Mouse (Mus musculus): ENCODE results near the gene Pip4k2c. TPM values are rescaled to one million over a fixed set of nuclear protein-coding genes. Genes with fewer than 3 reads are reported as not detected.

Gene Pip4k2c
- polyA plus RNA-seq, 1 experiment from 2014 or later = 24.9 TPM

- H3K27ac ChIP-seq (replicated peaks) = no peak overlapping the region
- H3K9me3 ChIP-seq = no peaks in the 10 kb centered on the region
- H3K4me1 ChIP-seq = peaks cover 28% of the 10 kb centered on the region
- 0 out of 2 replicates have a peak, but pooled peaks cover 4% of the 10 kb centered on the region for H3K36me3 ChIP-seq
- no peak overlapping the region for H3K4me3 ChIP-seq
- WGBS = 91% methylated on average over 7 of the region's 7 CpGs
- peaks cover 61% of the 10 kb centered on the region for H3K27me3 ChIP-seq
- no peak overlapping the region for H3K4me2 ChIP-seq (replicated peaks)
- ATAC-seq (replicated peaks) = no peak
- no peak overlapping the region for H3K9ac ChIP-seq (replicated peaks)
Observed at GRCm38 (mm10) chr10:127174170-127174569, 37.2 kb downstream of the Pip4k2c start.

DNA sequence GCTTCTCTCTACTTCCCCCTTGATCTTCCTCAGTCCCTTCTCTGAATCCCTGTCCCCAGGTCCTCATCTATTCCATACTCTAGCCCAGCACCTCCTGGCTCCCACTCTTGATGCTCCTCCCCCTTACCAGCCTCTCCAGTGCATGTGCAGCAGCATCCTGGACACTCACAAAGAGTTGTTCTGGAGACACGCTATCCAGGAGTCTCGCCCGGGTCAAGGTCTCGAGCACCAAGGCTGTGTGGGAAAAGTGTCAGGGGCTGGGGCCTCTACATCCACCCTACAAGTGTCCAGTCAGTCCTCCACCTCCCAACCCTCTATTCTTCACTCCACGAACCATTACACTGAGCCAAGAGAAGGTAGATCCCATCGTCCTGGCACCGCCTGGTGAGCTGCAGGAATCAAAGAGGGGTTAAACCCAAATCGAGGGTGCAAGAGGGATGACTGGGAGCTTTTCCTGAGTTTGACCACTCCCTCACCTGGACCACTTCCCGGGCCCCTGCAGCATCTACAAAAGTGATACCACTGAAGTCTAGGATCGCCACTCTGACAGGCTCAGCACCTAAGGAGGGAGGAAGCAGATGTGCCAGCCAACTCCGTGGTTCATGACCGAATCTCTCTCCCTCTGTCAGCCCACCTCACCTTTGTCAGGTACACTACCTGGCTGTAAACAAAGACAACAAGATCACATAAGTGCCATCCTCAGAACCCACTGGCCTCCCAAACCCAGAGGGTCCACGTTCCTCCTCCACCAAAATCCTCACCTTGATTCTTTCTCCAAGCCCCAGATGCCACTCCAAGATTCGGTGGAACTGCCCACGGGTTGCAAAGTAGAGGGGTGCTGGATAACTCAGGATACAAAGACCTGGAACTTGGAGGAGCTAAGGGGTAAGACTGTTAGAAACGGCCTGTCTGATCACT is 38.0 kb downstream of the Pip4k2c start:
- no peak overlapping the region for H3K27ac ChIP-seq (replicated peaks)
- H3K4me2 ChIP-seq (replicated peaks) = no peak overlapping the region
- H3K36me3 ChIP-seq = 0 out of 2 replicates have a peak, but pooled peaks cover 4% of the 10 kb centered on the region
- no peak overlapping the region for H3K9ac ChIP-seq (replicated peaks)
- peaks cover 25% of the 10 kb centered on the region for H3K4me1 ChIP-seq
- no peak overlapping the region for H3K4me3 ChIP-seq
- no peaks in the 10 kb centered on the region for H3K9me3 ChIP-seq
- WGBS = 84% methylated on average over 16 of the region's 16 CpGs
- no peak for ATAC-seq (replicated peaks)
- peaks cover 61% of the 10 kb centered on the region for H3K27me3 ChIP-seq

GRCm38 (mm10) chr10:127171631-127172200 is 39.7 kb downstream of the Pip4k2c start:
- Histone ChIP-seq H3K27ac (replicated peaks) (no peak overlapping the region), H3K9ac (replicated peaks) (no peak overlapping the region), H3K4me2 (replicated peaks) (no peak overlapping the region), H3K9me3 (no peaks in the 10 kb centered on the region), H3K27me3 (peaks cover 63% of the 10 kb centered on the region), H3K4me3 (no peak overlapping the region), H3K4me1 (peaks cover 21% of the 10 kb centered on the region), H3K36me3 (0 out of 2 replicates have a peak, but pooled peaks cover 4% of the 10 kb centered on the region)
- ATAC-seq (replicated peaks) = no peak
- 89% methylated on average over 15 of the region's 15 CpGs for WGBS

DNA sequence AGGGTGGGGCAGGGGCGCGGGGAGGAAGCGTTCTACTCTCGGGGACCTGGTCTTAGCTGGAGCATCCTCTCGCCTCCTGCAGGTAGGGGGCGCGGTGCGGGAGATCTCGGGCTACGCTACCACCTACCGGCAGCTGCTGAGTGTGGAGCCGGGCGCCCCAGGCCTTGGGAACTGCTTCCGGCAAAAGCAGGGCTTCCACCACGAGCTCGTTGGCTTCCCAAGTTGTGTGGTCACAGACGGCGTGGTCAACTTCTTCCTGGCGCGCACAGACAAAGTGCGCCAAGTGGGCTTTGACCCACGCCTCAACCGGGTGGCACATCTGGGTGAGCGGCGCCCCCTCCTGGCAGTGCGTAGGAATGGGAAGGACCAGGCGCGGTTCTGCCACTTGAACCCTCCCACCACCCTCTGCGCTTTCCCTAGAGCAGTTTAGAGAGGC is 40.5 kb downstream of the Pip4k2c start:
- H3K4me1 ChIP-seq = peaks cover 25% of the 10 kb centered on the region
- H3K9ac ChIP-seq (replicated peaks) = no peak overlapping the region; the same call in 1 of the 2 replicates
- WGBS = 2% methylated on average over 28 of the region's 29 CpGs
- no peaks in the 10 kb centered on the region for H3K9me3 ChIP-seq
- ATAC-seq (replicated peaks) = 0 out of 2 replicates have a peak, but pooled peaks have one; percentile 46
- no peak overlapping the region for H3K27ac ChIP-seq (replicated peaks)
- H3K36me3 ChIP-seq = 0 out of 2 replicates have a peak, but pooled peaks cover 4% of the 10 kb centered on the region
- H3K27me3 ChIP-seq = peaks cover 58% of the 10 kb centered on the region
- peak overlapping the region; percentile 31 for H3K4me3 ChIP-seq
- H3K4me2 ChIP-seq (replicated peaks) = peak overlapping the region; percentile 46

GRCm38 (mm10) chr10:127170002-127170401 is 41.4 kb downstream of the Pip4k2c start:
- WGBS = under 1% methylated on average over 22 of the region's 22 CpGs
- Histone ChIP-seq H3K27ac (replicated peaks) (no peak overlapping the region), H3K4me3 (peak overlapping the region; percentile 31), H3K4me2 (replicated peaks) (peak overlapping the region; percentile 46), H3K27me3 (peaks cover 58% of the 10 kb centered on the region), H3K36me3 (0 out of 2 replicates have a peak, but pooled peaks cover 4% of the 10 kb centered on the region), H3K9ac (replicated peaks) (no peak overlapping the region), H3K9me3 (no peaks in the 10 kb centered on the region), H3K4me1 (peaks cover 29% of the 10 kb centered on the region)
- ATAC-seq (replicated peaks) = no peak

DNA sequence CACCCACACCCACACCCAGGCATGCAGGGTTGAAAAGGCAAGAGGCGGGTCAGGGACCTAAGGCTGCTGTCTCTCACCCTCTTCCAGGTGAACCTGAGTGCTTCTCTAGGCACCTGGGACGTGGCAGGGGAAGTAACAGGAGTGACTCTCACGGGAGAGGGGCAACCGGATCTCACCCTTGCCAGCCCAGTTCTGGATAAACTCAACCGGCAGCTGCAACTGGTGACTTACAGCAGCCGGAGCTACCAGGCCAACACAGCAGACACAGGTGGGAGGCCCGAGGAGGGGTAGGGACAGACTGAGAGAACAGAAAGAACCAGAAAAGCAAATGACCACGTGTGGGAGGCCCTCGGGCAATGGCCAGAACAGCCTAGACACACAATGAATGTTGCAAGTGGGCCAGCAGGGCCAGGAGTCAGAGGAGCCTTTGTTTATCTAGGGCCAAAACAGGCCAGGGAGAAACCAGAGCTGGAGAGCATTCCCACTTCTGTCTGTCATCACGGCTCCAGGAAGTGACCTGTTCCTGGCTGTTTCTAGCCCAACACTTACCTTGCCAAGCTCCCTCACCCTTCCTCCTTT is 43.7 kb downstream of the Pip4k2c start:
- 58% methylated on average over 10 of the region's 10 CpGs for WGBS
- peaks cover 34% of the 10 kb centered on the region for H3K4me1 ChIP-seq
- H3K27me3 ChIP-seq = peaks cover 52% of the 10 kb centered on the region
- no peak overlapping the region for H3K4me3 ChIP-seq
- no peak for ATAC-seq (replicated peaks)
- H3K4me2 ChIP-seq (replicated peaks) = no peak overlapping the region
- no peaks in the 10 kb centered on the region for H3K9me3 ChIP-seq
- no peak overlapping the region for H3K27ac ChIP-seq (replicated peaks)
- H3K36me3 ChIP-seq = 0 out of 2 replicates have a peak, but pooled peaks cover 4% of the 10 kb centered on the region
- no peak overlapping the region for H3K9ac ChIP-seq (replicated peaks)

- no peak for ATAC-seq (replicated peaks)
- peak overlapping the region; percentile 76 for H3K27ac ChIP-seq (replicated peaks)
Observed at GRCm38 (mm10) chr10:127166771-127167613, 44.4 kb downstream of the Pip4k2c start.

GRCm38 (mm10) chr10:127166404-127166715 is 45.0 kb downstream of the Pip4k2c start:
- peaks cover 34% of the 10 kb centered on the region for H3K4me1 ChIP-seq
- H3K4me2 ChIP-seq (replicated peaks) = peak overlapping the region; percentile 98
- H3K27ac ChIP-seq (replicated peaks) = peak overlapping the region; percentile 76
- no peak for ATAC-seq (replicated peaks)
- H3K27me3 ChIP-seq = peaks cover 47% of the 10 kb centered on the region
- 0 out of 2 replicates have a peak, but pooled peaks cover 4% of the 10 kb centered on the region for H3K36me3 ChIP-seq
- peak overlapping the region; percentile 84 for H3K4me3 ChIP-seq
- WGBS = 6% methylated on average over 11 of the region's 11 CpGs
- no peaks in the 10 kb centered on the region for H3K9me3 ChIP-seq
- peak overlapping the region; percentile 86 for H3K9ac ChIP-seq (replicated peaks)

More at GRCm38 (mm10) chr10:127166771-127167613, 44.4 kb downstream of the Pip4k2c start:
- no peaks in the 10 kb centered on the region for H3K9me3 ChIP-seq
- 0 out of 2 replicates have a peak, but pooled peaks cover 4% of the 10 kb centered on the region for H3K36me3 ChIP-seq
- peak overlapping the region; percentile 98 for H3K4me2 ChIP-seq (replicated peaks)
- 27% methylated on average over 15 of the region's 15 CpGs for WGBS
- H3K4me3 ChIP-seq = peak overlapping the region; percentile 84
- peaks cover 34% of the 10 kb centered on the region for H3K4me1 ChIP-seq
- peaks cover 52% of the 10 kb centered on the region for H3K27me3 ChIP-seq
- peak overlapping the region; percentile 86 for H3K9ac ChIP-seq (replicated peaks)

DNA sequence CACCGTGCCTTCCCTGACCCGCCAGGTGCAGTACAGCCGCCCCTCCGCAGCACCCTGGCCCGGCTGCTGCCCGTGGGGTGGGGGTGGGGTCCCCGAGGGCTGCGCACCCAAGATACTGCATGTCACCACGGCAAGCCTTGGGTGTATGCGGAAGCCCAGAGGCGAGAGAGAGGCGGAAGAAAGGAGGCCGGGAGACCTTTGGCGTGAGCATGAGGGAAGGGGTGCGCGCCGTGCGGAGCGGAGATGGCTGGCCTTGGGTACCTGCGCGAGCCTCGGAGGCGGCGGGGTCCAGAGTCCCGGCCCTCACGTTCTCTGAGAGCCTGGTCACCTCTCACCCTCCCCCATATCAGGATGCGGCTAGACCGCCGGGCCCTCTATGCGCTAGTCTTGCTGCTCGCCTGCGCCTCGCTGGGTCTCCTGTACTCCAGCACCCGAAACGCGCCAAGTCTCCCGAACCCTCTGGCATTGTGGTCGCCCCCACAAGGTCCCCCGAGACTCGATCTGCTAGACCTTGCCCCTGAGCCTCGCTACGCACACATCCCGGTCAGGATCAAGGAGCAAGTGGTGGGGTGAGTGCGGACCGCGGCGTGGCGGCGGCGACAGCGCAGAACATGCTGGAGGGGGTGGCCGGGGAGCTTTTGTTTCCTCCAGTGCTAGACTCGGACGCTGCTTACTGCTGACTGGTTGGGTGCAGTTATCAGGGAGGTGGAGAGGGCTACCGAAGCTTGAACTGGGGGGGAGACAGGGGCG is 45.6 kb downstream of the Pip4k2c start:
- Histone ChIP-seq H3K9ac (replicated peaks) (peak overlapping the region; percentile 86), H3K4me1 (peaks cover 31% of the 10 kb centered on the region), H3K27ac (replicated peaks) (peak overlapping the region; percentile 76), H3K36me3 (0 out of 2 replicates have a peak, but pooled peaks cover under 1% of the 10 kb centered on the region), H3K4me3 (peak overlapping the region; percentile 84), H3K27me3 (peaks cover 42% of the 10 kb centered on the region), H3K9me3 (no peaks in the 10 kb centered on the region), H3K4me2 (replicated peaks) (peak overlapping the region; percentile 98)
- WGBS = under 1% methylated on average over 56 of the region's 56 CpGs
- ATAC-seq (replicated peaks) = peak; percentile 55

GRCm38 (mm10) chr10:127165354-127165653 is 46.1 kb downstream of the Pip4k2c start:
- Histone ChIP-seq H3K4me3 (peak overlapping the region; percentile 84), H3K9me3 (no peaks in the 10 kb centered on the region), H3K27ac (replicated peaks) (peak overlapping the region; percentile 76), H3K27me3 (peaks cover 37% of the 10 kb centered on the region), H3K9ac (replicated peaks) (peak overlapping the region; percentile 86), H3K4me2 (replicated peaks) (peak overlapping the region; percentile 98), H3K4me1 (peaks cover 26% of the 10 kb centered on the region), H3K36me3 (no peaks in the 10 kb centered on the region)
- WGBS = under 1% methylated on average over 41 of the region's 42 CpGs
- ATAC-seq (replicated peaks) = peak; percentile 69
